8 mouse cellular contexts compared by ENCODE assay signal in genomic region chr11:6471054-6471453, GRCm38 (mm10). TPM values are rescaled to one million over a fixed set of nuclear protein-coding genes. Genes with fewer than 3 reads are reported as not detected.
A peak's percentile ranks its signal among the peaks of the same experiment; 100 is the strongest.
DNase-seq lines count a peak whose midpoint lies in the region; ATAC-seq and TF ChIP-seq lines count a peak whose summit lies in the region.

No protein-coding gene starts in this region.

- no peak for TF ChIP-seq CTCF in E14TG2a.4 (conservative IDR thresholded peaks at IDR 0.05; ENCODE audit: low read length)
- no peak for TF ChIP-seq CTCF in heart, postnatal 0 days (IDR thresholded peaks at IDR 0.05; ENCODE audit: low read depth)
- no peak for TF ChIP-seq CTCF in liver, postnatal 0 days (IDR thresholded peaks at IDR 0.05; ENCODE audit: low read depth)

- no peaks in the 10 kb centered on the region for H3K27me3 ChIP-seq in E14TG2a.4 (ENCODE audit: insufficient read depth, low read length)
- no peaks in the 10 kb centered on the region for H3K27me3 ChIP-seq in heart, postnatal 0 days (ENCODE audit: control insufficient read depth, insufficient read depth, low read length)
- H3K27me3 ChIP-seq in liver, postnatal 0 days (ENCODE audit: insufficient read depth, low read length) = no peaks in the 10 kb centered on the region

- H3K4me3 ChIP-seq in E14TG2a.4 (replicated peaks; ENCODE audit: low read length) = peak overlapping the region; percentile 88
- peak overlapping the region; percentile 93; the same call in 1 of the 2 replicates for H3K4me3 ChIP-seq in heart, postnatal 0 days (ENCODE audit: low read depth, low read length)
- H3K4me3 ChIP-seq in liver, postnatal 0 days (ENCODE audit: low read depth, low read length) = peak overlapping the region; percentile 94

- no peaks in the 10 kb centered on the region for H3K9me3 ChIP-seq in E14TG2a.4 (ENCODE audit: low read length)
- no peaks in the 10 kb centered on the region for H3K9me3 ChIP-seq in heart, postnatal 0 days (replicated peaks; ENCODE audit: control insufficient read depth, low read length)
- no peaks in the 10 kb centered on the region for H3K9me3 ChIP-seq in liver, postnatal 0 days (ENCODE audit: low read length)

- DNase-seq in heart, adult 11 months = peak; percentile 58
- DNase-seq in heart, adult 8-10 months (ENCODE audit: low spot score) = no peak
- no peak for DNase-seq in heart, postnatal 0 days (ENCODE audit: low spot score)
- no peak for DNase-seq in liver, postnatal 0 days
- no peak for DNase-seq in right cerebral cortex, adult 2 months (ENCODE audit: low spot score in 2 of 2)
- DNase-seq in embryo, embryonic 10.5 days (ENCODE audit: low spot score) = no peak

- H3K9ac ChIP-seq in heart, postnatal 0 days (replicated peaks; ENCODE audit: low read depth, low read length) = peak overlapping the region; percentile 40; the same call in 1 of the 2 replicates
- H3K9ac ChIP-seq in liver, postnatal 0 days (replicated peaks) = no peak overlapping the region

- no peak for TF ChIP-seq EP300 in heart, postnatal 0 days (IDR thresholded peaks at IDR 0.05; ENCODE audit: low read depth)
- no peak for TF ChIP-seq EP300 in liver, postnatal 0 days (IDR thresholded peaks at IDR 0.05; ENCODE audit: low read depth)

- H3K4me2 ChIP-seq in heart, postnatal 0 days (ENCODE audit: low read depth, low read length) = peak overlapping the region; percentile 83
- peak overlapping the region; percentile 72 for H3K4me2 ChIP-seq in liver, postnatal 0 days (ENCODE audit: low read depth, low read length)

- peaks cover 80% of the 10 kb centered on the region for H3K4me1 ChIP-seq in E14TG2a.4 (replicated peaks; ENCODE audit: low read depth, low read length)
- peaks cover 32% of the 10 kb centered on the region for H3K4me1 ChIP-seq in heart, postnatal 0 days (ENCODE audit: control insufficient read depth, insufficient read depth)
- H3K4me1 ChIP-seq in liver, postnatal 0 days (ENCODE audit: insufficient read depth) = peaks cover 31% of the 10 kb centered on the region

- 40% methylated on average over 2 of the region's 2 CpGs for WGBS in heart, postnatal 0 days
- 73% methylated on average over 2 of the region's 2 CpGs for WGBS in liver, postnatal 0 days (ENCODE audit: insufficient replicate concordance)

- peak overlapping the region; percentile 78; the same call in 1 of the 2 replicates for H3K27ac ChIP-seq in heart, postnatal 0 days (ENCODE audit: low read depth)
- no peak overlapping the region for H3K27ac ChIP-seq in liver, postnatal 0 days (ENCODE audit: low read depth)

- ATAC-seq in heart, postnatal 0 days (ENCODE audit: insufficient read depth, low read depth) = no peak
- no peak for ATAC-seq in liver, postnatal 0 days
- ATAC-seq in granulocyte monocyte progenitor cell, adult 5-6 weeks (replicated peaks; ENCODE audit: poor library complexity, severe bottlenecking) = no peak

- peaks cover 87% of the 10 kb centered on the region for H3K36me3 ChIP-seq in E14TG2a.4 (ENCODE audit: insufficient read depth, low read length)
- peaks cover 12% of the 10 kb centered on the region for H3K36me3 ChIP-seq in heart, postnatal 0 days (replicated peaks; ENCODE audit: control insufficient read depth, insufficient read depth, low read length)
- peaks cover 18% of the 10 kb centered on the region for H3K36me3 ChIP-seq in liver, postnatal 0 days (replicated peaks; ENCODE audit: insufficient read depth, low read length)

RNA-seq across cellular contexts. Expression of gene Purb, which starts 4.7 kb away (rescaled TPM):
- 10 to 100 TPM; 23.2 to 32.4 (median 28.9) TPM for total RNA-seq in heart, adult 8-10 months (2022)
- 40.4 and 48.4 TPM in 2 replicates for total RNA-seq in heart, postnatal 0 days (2014; rRNA removed; ENCODE audit: low replicate concordance)
- 18.4 and 22.0 TPM in 2 replicates for polyA plus RNA-seq in heart, postnatal 0 days (2015; fragmentation: Nextera tagmentation; extraction: Ambion mirVana)
- 5.6 and 6.1 TPM in 2 replicates for polyA plus RNA-seq in liver, postnatal 0 days (2015; fragmentation: Nextera tagmentation; extraction: Ambion mirVana)
- total RNA-seq in granulocyte monocyte progenitor cell, adult 5-6 weeks (2014; fragmentation: Nextera tagmentation) = 29.3 and 36.4 TPM in 2 replicates
- total RNA-seq in granulocyte monocyte progenitor cell, adult 5-6 weeks (2017) = 35.7 and 43.4 TPM in 2 replicates

RNA-seq across cellular contexts. Expression of gene H2afv, which starts 26.8 kb away (rescaled TPM):
- 10 to 100 TPM; 80.1 to 97.8 (median 88.2) TPM for total RNA-seq in heart, adult 8-10 months (2022)
- total RNA-seq in heart, postnatal 0 days (2014; rRNA removed; ENCODE audit: low replicate concordance) = 106 and 157 TPM in 2 replicates
- polyA plus RNA-seq in heart, postnatal 0 days (2015; fragmentation: Nextera tagmentation; extraction: Ambion mirVana) = 213 and 232 TPM in 2 replicates
- polyA plus RNA-seq in liver, postnatal 0 days (2015; fragmentation: Nextera tagmentation; extraction: Ambion mirVana) = 135 and 137 TPM in 2 replicates
- 152 and 264 TPM in 2 replicates for total RNA-seq in granulocyte monocyte progenitor cell, adult 5-6 weeks (2014; fragmentation: Nextera tagmentation)
- 119 and 143 TPM in 2 replicates for total RNA-seq in granulocyte monocyte progenitor cell, adult 5-6 weeks (2017)

RNA-seq across cellular contexts. Expression of gene Myo1g, which starts 49.7 kb away (rescaled TPM):
- total RNA-seq in heart, adult 8-10 months (2022) = 1 to 10 TPM in 3 of 4 experiments, under 1 TPM in 1; 0.73 to 2.3 (median 1.2) TPM
- 0.65 and 1.6 TPM in 2 replicates for total RNA-seq in heart, postnatal 0 days (2014; rRNA removed; ENCODE audit: low replicate concordance)
- polyA plus RNA-seq in heart, postnatal 0 days (2015; fragmentation: Nextera tagmentation; extraction: Ambion mirVana) = 0.49 and 0.56 TPM in 2 replicates
- polyA plus RNA-seq in liver, postnatal 0 days (2015; fragmentation: Nextera tagmentation; extraction: Ambion mirVana) = 8.2 and 9.4 TPM in 2 replicates
- 84.4 and 96.4 TPM in 2 replicates for total RNA-seq in granulocyte monocyte progenitor cell, adult 5-6 weeks (2014; fragmentation: Nextera tagmentation)
- 47.8 and 57.4 TPM in 2 replicates for total RNA-seq in granulocyte monocyte progenitor cell, adult 5-6 weeks (2017)

RNA-seq across cellular contexts. Expression of gene Ppia, which starts 55.8 kb away (rescaled TPM):
- 100 to 1,000 TPM; 262 to 310 (median 280) TPM for total RNA-seq in heart, adult 8-10 months (2022)
- 2,268 and 2,353 TPM in 2 replicates for total RNA-seq in heart, postnatal 0 days (2014; rRNA removed; ENCODE audit: low replicate concordance)
- 3,654 and 3,756 TPM in 2 replicates for polyA plus RNA-seq in heart, postnatal 0 days (2015; fragmentation: Nextera tagmentation; extraction: Ambion mirVana)
- polyA plus RNA-seq in liver, postnatal 0 days (2015; fragmentation: Nextera tagmentation; extraction: Ambion mirVana) = 2,313 and 2,332 TPM in 2 replicates
- total RNA-seq in granulocyte monocyte progenitor cell, adult 5-6 weeks (2014; fragmentation: Nextera tagmentation) = 4,322 and 4,754 TPM in 2 replicates
- total RNA-seq in granulocyte monocyte progenitor cell, adult 5-6 weeks (2017) = 1,769 and 2,269 TPM in 2 replicates

Comparison
In these comparisons a context has a peak if more than half of its experiments do, and no peak if none do; other contexts are left out.
1. RNA of gene Myo1g, which starts 49.7 kb away (total RNA-seq): 47.8 to 96.4 TPM in granulocyte monocyte progenitor cell, adult 5-6 weeks; 0.73 to 2.3 TPM in heart, adult 8-10 months and 0.65 to 1.6 TPM in heart, postnatal 0 days; every median in the first group is over 10 times any median in the second.
2. Peak in every context shown above with its lines, with median percentiles within 50 percentile points of each other: H3K4me3 ChIP-seq.